Mouse (Mus musculus) stomach, embryonic 14.5 days (tissue): ENCODE data around the gene Rpl36a. TPM values are rescaled to one million over a fixed set of nuclear protein-coding genes. Genes with fewer than 3 reads are reported as not detected.
A peak's percentile ranks its signal among the peaks of the same experiment; 100 is the strongest.

Experiments
- ATAC-seq: fragments of 200-750 bp; cut with Nextera tagmentation; 2 replicates; pipeline ENCODE4 v1.8.0; 2017; ENCODE audit warnings: low read depth, moderate TSS enrichment; ENCODE audit not compliant: insufficient number of reproducible peaks, insufficient read depth, low FRiP score
- H3K27ac ChIP-seq: fragments of 300-500 bp; sonication (generic); 2 replicates; pipeline ENCODE4 v1.5.1; 2014; ENCODE audit warnings: mild to moderate bottlenecking, low read length, moderate library complexity, mixed read lengths
- H3K27me3 ChIP-seq: fragments of 300-500 bp; sonication (generic); 2 replicates; pipeline ENCODE4 v1.6.1; 2014; ENCODE audit warnings: low read length, control low read depth, mixed read lengths; ENCODE audit not compliant: control insufficient read depth, insufficient read depth
- H3K36me3 ChIP-seq: fragments of 300-500 bp; sonication (generic); 2 replicates; pipeline ENCODE4 v1.6.1; 2014; ENCODE audit warnings: mild to moderate bottlenecking, control low read depth, low read length, moderate library complexity, mixed read lengths; ENCODE audit not compliant: control insufficient read depth, insufficient read depth
- H3K4me1 ChIP-seq: fragments of 300-500 bp; sonication (generic); 2 replicates; pipeline ENCODE4 v1.6.1; 2014; ENCODE audit warnings: low read length, control low read depth, mixed read lengths; ENCODE audit not compliant: control insufficient read depth, insufficient read depth
- H3K4me2 ChIP-seq: fragments of 300-500 bp; sonication (generic); replicated peaks from 2 replicates; pipeline ENCODE4 v1.6.1; 2014; ENCODE audit warnings: low read depth, low read length, control low read depth
- H3K4me3 ChIP-seq: fragments of 300-500 bp; sonication (generic); 2 replicates; pipeline ENCODE4 v1.5.1; 2014; ENCODE audit warnings: low read depth, low read length, control low read depth
- H3K9ac ChIP-seq: fragments of 300-500 bp; sonication (generic); replicated peaks from 2 replicates; pipeline ENCODE4 v1.6.1; 2014; ENCODE audit warnings: low read depth, mild to moderate bottlenecking, control low read depth, low read length, moderate library complexity, mixed read lengths
- H3K9me3 ChIP-seq: fragments of 300-500 bp; sonication (generic); 2 replicates; pipeline ENCODE4 v1.6.1; 2016; ENCODE audit warnings: low read depth, low read length, control low read depth; ENCODE audit not compliant: control insufficient read depth
- WGBS: fragments of 180-500 bp; shearing (Covaris S2); extraction: QIAGEN DNeasy Blood & Tissue Kit; methylation state at CpG from one replicate; pipeline ENCODE4 v1.1.7; 2014; 5-methylcytosine and 5-hydroxymethylcytosine counted together
- polyA plus RNA-seq: library from polyadenylated mRNA; unstranded; fragments of >200 nt; fragmentation: Nextera tagmentation; extraction: Ambion mirVana; gene quantifications from 2 replicates; pipeline ENCODE4 v1.2.1, GENCODE M21; 2014

Gene Rpl36a
- polyA plus RNA-seq, 1 experiment from 2014 or later = 561 TPM

- H3K27ac ChIP-seq = no peak overlapping the region
- ATAC-seq = no peak
- H3K36me3 ChIP-seq = no peaks in the 10 kb centered on the region
- no peak overlapping the region for H3K9ac ChIP-seq
- H3K9me3 ChIP-seq = no peaks in the 10 kb centered on the region
- 73% methylated on average over 6 of the region's 6 CpGs for WGBS
- no peak overlapping the region for H3K4me2 ChIP-seq
- H3K27me3 ChIP-seq = no peaks in the 10 kb centered on the region
- no peaks in the 10 kb centered on the region for H3K4me1 ChIP-seq
- H3K4me3 ChIP-seq = no peak overlapping the region
These were observed 31.0 kb upstream of the Rpl36a start for GRCm38 (mm10) chrX:134554425-134554824.

GRCm38 (mm10) chrX:134564326-134564725 is 21.1 kb upstream of the Rpl36a start:
- WGBS = 82% methylated on average over 4 of the region's 4 CpGs
- H3K27ac ChIP-seq = no peak overlapping the region
- ATAC-seq = no peak

GRCm38 (mm10) chrX:134566536-134567222 is 18.8 kb upstream of the Rpl36a start:
- no peak for ATAC-seq
- H3K27me3 ChIP-seq = no peaks in the 10 kb centered on the region
- 89% methylated on average over 8 of the region's 8 CpGs for WGBS

More at GRCm38 (mm10) chrX:134564326-134564725, 21.1 kb upstream of the Rpl36a start:
- H3K9me3 ChIP-seq = no peaks in the 10 kb centered on the region
- H3K4me1 ChIP-seq = no peaks in the 10 kb centered on the region
- H3K4me3 ChIP-seq = no peak overlapping the region
- no peak overlapping the region for H3K4me2 ChIP-seq
- H3K27me3 ChIP-seq = no peaks in the 10 kb centered on the region
- no peaks in the 10 kb centered on the region for H3K36me3 ChIP-seq
- no peak overlapping the region for H3K9ac ChIP-seq

GRCm38 (mm10) chrX:134577896-134578295 is 7.6 kb upstream of the Rpl36a start:
- H3K9ac ChIP-seq = no peak overlapping the region
- no peak overlapping the region for H3K27ac ChIP-seq
- no peaks in the 10 kb centered on the region for H3K36me3 ChIP-seq
- 84% methylated on average over 4 of the region's 4 CpGs for WGBS
- H3K27me3 ChIP-seq = no peaks in the 10 kb centered on the region
- no peaks in the 10 kb centered on the region for H3K4me1 ChIP-seq
- no peak overlapping the region for H3K4me2 ChIP-seq
- H3K9me3 ChIP-seq = no peaks in the 10 kb centered on the region
- no peak for ATAC-seq
- no peak overlapping the region for H3K4me3 ChIP-seq

More at GRCm38 (mm10) chrX:134566536-134567222, 18.8 kb upstream of the Rpl36a start:
- no peaks in the 10 kb centered on the region for H3K4me1 ChIP-seq
- H3K27ac ChIP-seq = no peak overlapping the region
- no peak overlapping the region for H3K4me3 ChIP-seq
- H3K36me3 ChIP-seq = no peaks in the 10 kb centered on the region
- H3K9ac ChIP-seq = no peak overlapping the region
- H3K9me3 ChIP-seq = no peaks in the 10 kb centered on the region
- no peak overlapping the region for H3K4me2 ChIP-seq

- 86% methylated on average over 14 of the region's 14 CpGs for WGBS
- Histone ChIP-seq H3K9me3 (no peaks in the 10 kb centered on the region), H3K4me2 (no peak overlapping the region), H3K27me3 (no peaks in the 10 kb centered on the region), H3K36me3 (no peaks in the 10 kb centered on the region), H3K27ac (no peak overlapping the region), H3K4me1 (no peaks in the 10 kb centered on the region), H3K9ac (no peak overlapping the region), H3K4me3 (no peak overlapping the region)
- no peak for ATAC-seq
These were observed 4.7 kb upstream of the Rpl36a start for GRCm38 (mm10) chrX:134580528-134581305.

GRCm38 (mm10) chrX:134582270-134582669 is 3.2 kb upstream of the Rpl36a start:
- 84% methylated on average over 11 of the region's 11 CpGs for WGBS
- H3K4me3 ChIP-seq = no peak overlapping the region
- H3K9me3 ChIP-seq = no peaks in the 10 kb centered on the region
- H3K27ac ChIP-seq = no peak overlapping the region
- no peaks in the 10 kb centered on the region for H3K4me1 ChIP-seq
- no peak overlapping the region for H3K4me2 ChIP-seq
- H3K27me3 ChIP-seq = no peaks in the 10 kb centered on the region
- ATAC-seq = no peak
- H3K9ac ChIP-seq = no peak overlapping the region
- no peaks in the 10 kb centered on the region for H3K36me3 ChIP-seq

- Histone ChIP-seq H3K27ac (no peak within 1 kb of the TSS), H3K9ac (no peak within 1 kb of the TSS), H3K4me3 (no peak within 1 kb of the TSS), H3K9me3 (no peaks in the 10 kb centered on the region), H3K4me1 (no peaks in the 10 kb centered on the region), H3K36me3 (no peaks in the 10 kb centered on the region; the same call in 1 of the 2 replicates), H3K27me3 (no peaks in the 10 kb centered on the region), H3K4me2 (no peak within 1 kb of the TSS)
- 85% methylated on average over 11 of the region's 11 CpGs for WGBS
- ATAC-seq = no peak
These were observed 2.4 kb upstream of the Rpl36a start, which contains the start of gene Btk for GRCm38 (mm10) chrX:134582888-134583669. Gene Btk (minus strand): TSS chrX:134583570.

GRCm38 (mm10) chrX:134586447-134586846 is 993 bp downstream of the Rpl36a start:
- Histone ChIP-seq H3K27ac (no peak overlapping the region), H3K4me1 (no peaks in the 10 kb centered on the region), H3K9me3 (no peaks in the 10 kb centered on the region), H3K4me2 (peak overlapping the region; percentile 64), H3K4me3 (peak overlapping the region; percentile 49), H3K9ac (peak overlapping the region; percentile 58), H3K36me3 (peaks cover 4% of the 10 kb centered on the region; the same call in 1 of the 2 replicates), H3K27me3 (no peaks in the 10 kb centered on the region)
- ATAC-seq = no peak
- WGBS = 42% methylated on average over 8 of the region's 8 CpGs
